Mouse (Mus musculus) intestine, postnatal 0 days (tissue): Measurements from ENCODE around the gene Kif27. TPM values are rescaled to one million over a fixed set of nuclear protein-coding genes. Genes with fewer than 3 reads are reported as not detected.
A peak's percentile ranks its signal among the peaks of the same experiment; 100 is the strongest.
"Not testable (repeated sequence)": the region's sequence is repeated elsewhere in the genome, so short reads cannot be mapped to it uniquely, and the experiment has no call there.

Source experiments
- ATAC-seq: fragments of 200-750 bp; cut with Nextera tagmentation; 2 replicates; pipeline ENCODE4 v1.8.0; 2017; ENCODE audit warnings: mild to moderate bottlenecking, moderate TSS enrichment, moderate library complexity
- H3K27ac ChIP-seq: fragments of 300-500 bp; sonication (generic); 2 replicates; pipeline ENCODE4 v1.5.1; 2014; ENCODE audit warnings: mild to moderate bottlenecking, low read depth, low read length, moderate library complexity
- H3K27me3 ChIP-seq: fragments of 300-500 bp; sonication (generic); replicated peaks from 2 replicates; pipeline ENCODE4 v1.6.1; 2014; ENCODE audit warnings: low read length, mixed read lengths; ENCODE audit not compliant: control insufficient read depth, insufficient read depth
- H3K36me3 ChIP-seq: fragments of 300-500 bp; sonication (generic); 2 replicates; pipeline ENCODE4 v1.6.1; 2014; ENCODE audit warnings: mild to moderate bottlenecking, moderate library complexity; ENCODE audit not compliant: control insufficient read depth, insufficient read depth
- H3K4me1 ChIP-seq: fragments of 300-500 bp; sonication (generic); replicated peaks from 2 replicates; pipeline ENCODE4 v1.6.1; 2014; ENCODE audit warnings: antibody characterized with exemption, low read length, mixed read lengths; ENCODE audit not compliant: control insufficient read depth, insufficient read depth
- H3K4me2 ChIP-seq: fragments of 300-500 bp; sonication (generic); replicated peaks from 2 replicates; pipeline ENCODE4 v1.6.1; 2014; ENCODE audit warnings: low read depth, mild to moderate bottlenecking, moderate library complexity
- H3K4me3 ChIP-seq: fragments of 300-500 bp; sonication (generic); 2 replicates; pipeline ENCODE4 v1.5.1; 2014; ENCODE audit warnings: low read depth, low read length
- H3K9ac ChIP-seq: fragments of 300-500 bp; sonication (generic); 2 replicates; pipeline ENCODE4 v1.6.1; 2014; ENCODE audit warnings: mild to moderate bottlenecking, low read depth, low read length
- H3K9me3 ChIP-seq: fragments of 300-500 bp; sonication (generic); 2 replicates; pipeline ENCODE4 v1.6.1; 2016; ENCODE audit warnings: mixed run types; ENCODE audit not compliant: control insufficient read depth
- CTCF ChIP-seq: sonication (generic); IDR thresholded peaks from 2 replicates; pipeline ENCODE4 v1.5.1; 2016; ENCODE audit warnings: low read depth, mild to moderate bottlenecking, control low read depth, antibody characterized with exemption, moderate library complexity
- WGBS: fragments of 180-500 bp; shearing (Covaris S2); extraction: QIAGEN DNeasy Blood & Tissue Kit; methylation state at CpG from one replicate; pipeline ENCODE4 v1.1.7; 2014; 5-methylcytosine and 5-hydroxymethylcytosine counted together
- polyA plus RNA-seq: library from polyadenylated mRNA; unstranded; fragments of >200 nt; fragmentation: Nextera tagmentation; extraction: Ambion mirVana; gene quantifications from 2 replicates; pipeline ENCODE4 v1.2.1, GENCODE M21; 2015

The Kif27 gene
- 0.55 and 0.71 TPM in 2 replicates for polyA plus RNA-seq

GRCm38 (mm10) chr13:58358629-58359303, at the start of gene Kif27:
Gene Kif27 (minus strand): TSS chr13:58359122.
- Histone ChIP-seq H3K9me3 (no peaks in the 10 kb centered on the region), H3K27me3 (0 out of 2 replicates have a peak, but pooled peaks cover 2% of the 10 kb centered on the region), H3K4me3 (peak within 1 kb of the TSS; percentile 68), H3K27ac (peak within 1 kb of the TSS; percentile 70), H3K9ac (peak within 1 kb of the TSS; percentile 47), H3K36me3 (no peaks in the 10 kb centered on the region), H3K4me2 (peak within 1 kb of the TSS; percentile 99), H3K4me1 (no peaks in the 10 kb centered on the region; the same call in 1 of the 2 replicates)
- no peak for TF ChIP-seq CTCF
- under 1% methylated on average over 79 of the region's 85 CpGs for WGBS
- peak; percentile 97 for ATAC-seq

DNA sequence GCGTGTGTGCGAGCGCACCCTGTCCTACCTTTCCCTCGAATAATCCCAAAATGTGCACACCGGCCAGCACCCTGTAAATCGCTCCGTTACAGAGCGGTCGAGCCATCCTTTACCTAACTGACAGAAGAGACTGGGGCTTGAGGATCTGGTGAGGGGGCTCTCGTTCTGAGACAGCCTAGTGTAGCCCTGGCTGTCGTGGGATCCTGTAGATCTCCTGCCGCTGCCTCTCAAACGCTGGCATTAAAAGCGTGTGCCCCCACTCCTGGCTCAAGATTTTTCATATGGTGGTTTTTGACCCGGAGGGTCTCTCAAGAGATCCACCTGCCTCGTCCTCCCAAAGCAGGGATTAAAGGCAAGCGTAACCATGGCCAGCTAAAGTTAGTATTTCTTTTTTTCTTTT, 44.3 kb upstream of the Kif27 start, which contains the start of gene Hnrnpk:
Hnrnpk (minus strand) TSS at position 101 of the 400 bp plus-strand sequence.
- not testable (repeated sequence) for H3K4me1 ChIP-seq, H3K27me3 ChIP-seq, H3K9me3 ChIP-seq, ATAC-seq, H3K36me3 ChIP-seq
- H3K9ac ChIP-seq = peak within 1 kb of the TSS; percentile 99
- peak within 1 kb of the TSS; percentile 99 for H3K27ac ChIP-seq
- WGBS = 5% methylated on average over 17 of the region's 17 CpGs
- peak within 1 kb of the TSS; percentile 98 for H3K4me3 ChIP-seq
- peak within 1 kb of the TSS; percentile 75 for H3K4me2 ChIP-seq

- Histone ChIP-seq H3K9me3 (no peaks in the 10 kb centered on the region), H3K4me1 (no peaks in the 10 kb centered on the region), H3K4me3 (peak overlapping the region; percentile 98), H3K27me3 (no peaks in the 10 kb centered on the region), H3K27ac (peak overlapping the region; percentile 99), H3K36me3 (peaks cover 4% of the 10 kb centered on the region), H3K9ac (peak overlapping the region; percentile 99), H3K4me2 (peak overlapping the region; percentile 75)
- peak; percentile 51 for ATAC-seq
- WGBS = under 1% methylated on average over 41 of the region's 48 CpGs
- TF ChIP-seq CTCF = no peak
Observed at GRCm38 (mm10) chr13:58402744-58403110, 43.8 kb upstream of the Kif27 start.

- peak within 1 kb of the TSS; percentile 99 for H3K27ac ChIP-seq
- H3K9me3 ChIP-seq = no peaks in the 10 kb centered on the region
- TF ChIP-seq CTCF = peak; percentile 59
- H3K4me2 ChIP-seq = peak within 1 kb of the TSS; percentile 75
- H3K27me3 ChIP-seq = no peaks in the 10 kb centered on the region
- H3K36me3 ChIP-seq = peaks cover 9% of the 10 kb centered on the region
- WGBS = under 1% methylated on average over 79 of the region's 91 CpGs
- H3K9ac ChIP-seq = peak within 1 kb of the TSS; percentile 99
- H3K4me1 ChIP-seq = no peaks in the 10 kb centered on the region
- H3K4me3 ChIP-seq = peak within 1 kb of the TSS; percentile 98
- ATAC-seq = peak; percentile 94
Observed at GRCm38 (mm10) chr13:58402003-58402743, 43.3 kb upstream of the Kif27 start, which contains the start of gene Rmi1. Gene Rmi1 (plus strand): TSS chr13:58402248.

- TF ChIP-seq CTCF = peak; percentile 51
- Histone ChIP-seq H3K4me1 (no peaks in the 10 kb centered on the region), H3K4me3 (peak overlapping the region; percentile 98), H3K36me3 (peaks cover 14% of the 10 kb centered on the region), H3K9me3 (no peaks in the 10 kb centered on the region), H3K9ac (peak overlapping the region; percentile 99), H3K27ac (peak overlapping the region; percentile 99), H3K27me3 (no peaks in the 10 kb centered on the region), H3K4me2 (peak overlapping the region; percentile 75)
- peak; percentile 52 for ATAC-seq
- WGBS = under 1% methylated on average over 67 of the region's 100 CpGs
Observed at GRCm38 (mm10) chr13:58401135-58402002, 42.4 kb upstream of the Kif27 start.
